Mouse (Mus musculus) heart, adult 8-10 months (tissue): ENCODE measurements at regions not wholly inside any gene's neighbourhood (a gene's known extent, or its start where the extent isn't known, plus 50 kb on each side); places are given as distances from the start of the nearest gene placed in this dataset.

Source experiments
- DNase-seq: peaks from one replicate; pipeline ENCODE4 v3.0.0; 2022; ENCODE audit warnings: low spot score

- DNase-seq: no peak
Measured at GRCm38 (mm10) chr13:101289407-101289806, 456.2 kb upstream of the Slc30a5 start.

- no peak for DNase-seq
Measured at GRCm38 (mm10) chr13:101287131-101287530, 453.9 kb upstream of the Slc30a5 start.

DNA sequence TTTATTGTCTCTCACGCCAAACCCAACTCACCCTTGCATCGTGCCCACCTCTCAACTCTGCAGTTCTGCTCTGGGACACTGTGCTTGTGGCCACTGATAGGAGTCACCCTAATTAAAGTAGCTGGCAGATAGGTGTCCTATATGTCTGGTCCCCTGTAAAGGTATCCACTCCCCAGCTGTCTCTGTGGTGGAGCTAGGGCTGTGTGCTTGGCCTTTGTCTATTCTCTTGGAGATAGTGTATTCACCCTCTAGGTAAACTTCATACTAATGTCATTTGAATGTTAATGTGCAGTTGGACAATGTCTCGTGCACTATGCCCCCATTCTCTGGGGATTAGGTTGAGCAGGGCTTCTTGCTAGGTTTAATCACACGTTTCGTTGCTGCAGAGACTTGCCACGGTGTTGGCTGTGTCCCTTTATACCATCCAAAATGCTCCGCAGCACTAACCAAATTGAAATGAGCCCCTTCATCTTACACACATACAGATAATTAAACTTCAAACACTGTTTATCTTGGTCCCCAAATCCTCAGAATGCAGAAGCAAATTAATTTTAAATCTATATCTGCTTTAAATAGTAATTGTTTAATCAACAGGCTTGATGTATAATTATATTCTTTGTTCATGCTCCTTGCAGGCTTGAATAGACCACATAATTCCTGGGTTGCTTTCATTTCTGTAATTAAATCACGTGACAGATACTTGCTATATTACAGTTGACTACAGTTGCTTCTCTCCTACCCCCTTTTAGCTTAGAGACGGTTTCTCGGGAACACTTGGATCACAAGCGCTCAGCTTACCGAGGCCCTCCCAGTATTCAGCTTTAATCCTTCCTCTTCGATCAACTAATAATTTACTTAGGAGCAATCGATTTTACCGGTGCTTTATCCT, 453.0 kb upstream of the Slc30a5 start:
- no peak for DNase-seq

DNA sequence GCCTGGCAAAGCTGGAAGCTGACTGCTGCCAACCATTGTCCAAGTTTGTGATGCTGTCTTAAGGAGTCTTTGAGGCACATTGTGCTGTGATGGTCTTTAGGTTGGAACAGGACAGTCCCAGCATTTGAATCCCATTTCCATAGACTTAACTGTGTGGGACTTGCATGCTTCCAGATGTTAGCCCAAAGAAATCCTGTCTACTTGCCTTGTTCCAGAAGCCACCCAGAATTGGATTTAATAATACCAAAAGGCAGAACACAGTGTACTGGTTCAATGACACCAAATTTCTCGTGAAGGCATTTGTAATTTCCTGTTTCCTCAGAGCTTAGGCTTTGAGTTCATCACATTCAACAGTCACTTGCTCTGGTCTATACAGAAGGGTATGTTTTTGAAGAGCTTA, 444.9 kb upstream of the Slc30a5 start:
- peak; percentile 41 for DNase-seq

- no peak for DNase-seq
Measured at GRCm38 (mm10) chr13:101276766-101277165, 443.5 kb upstream of the Slc30a5 start.

GRCm38 (mm10) chr13:101274470-101275141, 441.4 kb upstream of the Slc30a5 start:
- no peak for DNase-seq

- no peak for DNase-seq
Measured at GRCm38 (mm10) chr13:101273321-101273720, 440.1 kb upstream of the Slc30a5 start.

GRCm38 (mm10) chr13:101253698-101254468, 420.7 kb upstream of the Slc30a5 start:
- no peak for DNase-seq

DNA sequence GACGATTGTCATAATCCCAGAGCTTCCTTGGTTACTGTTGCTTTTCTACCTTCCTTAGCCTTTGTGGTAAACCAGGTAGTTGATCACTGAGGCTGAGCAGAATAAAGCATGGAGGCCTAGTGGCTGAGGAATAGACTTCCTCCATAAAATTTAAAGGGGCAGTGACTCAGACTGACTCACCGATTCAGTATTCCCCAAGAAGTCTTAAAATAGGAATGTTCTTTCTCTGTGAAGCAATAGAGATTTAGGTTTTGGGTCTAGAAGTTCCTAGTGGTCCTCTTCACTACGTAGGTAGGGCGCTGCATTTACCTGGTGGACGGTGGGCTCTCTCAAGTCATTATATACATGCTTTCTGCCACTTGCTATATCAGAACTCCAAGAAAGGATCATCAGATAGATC, 416.1 kb upstream of the Slc30a5 start:
- no peak for DNase-seq

DNA sequence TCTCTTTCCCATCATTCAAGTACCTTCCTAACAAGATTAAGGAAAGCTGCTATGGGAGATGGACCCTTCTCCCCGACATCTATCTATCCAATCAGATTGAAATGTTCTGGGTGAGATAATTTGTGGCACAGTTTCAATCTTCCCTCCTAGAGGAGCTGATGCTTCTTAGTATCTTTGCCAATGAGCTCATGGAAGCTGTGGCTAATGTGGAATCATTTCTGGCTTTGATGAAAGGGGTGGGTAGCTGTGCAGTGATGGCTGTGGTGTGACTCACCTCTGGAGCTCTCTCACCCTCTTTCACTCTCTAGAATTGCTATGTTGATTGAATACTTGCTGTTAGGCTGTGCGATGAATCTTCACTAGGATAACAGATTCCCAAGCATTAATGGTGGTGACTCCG, 411.1 kb upstream of the Slc30a5 start:
- no peak for DNase-seq

GRCm38 (mm10) chr13:101238860-101239259, 405.6 kb upstream of the Slc30a5 start:
- DNase-seq: no peak

- no peak for DNase-seq
Measured at GRCm38 (mm10) chr13:101237035-101237434, 403.8 kb upstream of the Slc30a5 start.

- no peak for DNase-seq
Measured at GRCm38 (mm10) chr13:101235846-101236245, 402.6 kb upstream of the Slc30a5 start.

- DNase-seq: no peak
Measured at GRCm38 (mm10) chr13:101235110-101235509, 401.9 kb upstream of the Slc30a5 start.

- no peak for DNase-seq
Measured at GRCm38 (mm10) chr13:101234550-101234949, 401.3 kb upstream of the Slc30a5 start.

DNA sequence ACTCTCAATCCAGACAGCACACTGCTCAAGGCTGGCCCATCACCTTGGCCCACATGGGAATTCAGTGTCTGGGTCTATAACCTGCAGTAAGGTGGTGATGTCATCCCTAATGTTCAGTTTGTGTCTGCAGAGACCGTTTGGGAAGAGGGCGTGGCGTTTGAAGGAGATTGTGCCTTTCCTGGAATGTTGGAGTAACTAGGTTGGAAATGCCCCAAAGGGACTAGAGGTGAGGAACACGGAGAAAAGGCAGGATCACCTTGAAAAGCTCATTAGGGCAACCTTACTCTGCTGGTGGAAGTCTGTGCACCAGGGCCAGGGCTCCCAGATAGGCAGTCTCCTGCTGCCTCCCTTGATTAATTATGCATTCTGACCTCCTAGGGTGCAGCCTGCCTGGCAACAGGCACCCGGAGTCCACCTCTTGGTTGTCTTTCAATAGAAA, 400.6 kb upstream of the Slc30a5 start:
- peak; percentile 19 for DNase-seq

- peak; percentile 89 for DNase-seq
Measured at GRCm38 (mm10) chr13:101233181-101233842, 400.1 kb upstream of the Slc30a5 start.

GRCm38 (mm10) chr13:101229861-101230260, 396.6 kb upstream of the Slc30a5 start:
- no peak for DNase-seq

- DNase-seq: no peak
Measured at GRCm38 (mm10) chr13:101225366-101225765, 392.1 kb upstream of the Slc30a5 start.

DNA sequence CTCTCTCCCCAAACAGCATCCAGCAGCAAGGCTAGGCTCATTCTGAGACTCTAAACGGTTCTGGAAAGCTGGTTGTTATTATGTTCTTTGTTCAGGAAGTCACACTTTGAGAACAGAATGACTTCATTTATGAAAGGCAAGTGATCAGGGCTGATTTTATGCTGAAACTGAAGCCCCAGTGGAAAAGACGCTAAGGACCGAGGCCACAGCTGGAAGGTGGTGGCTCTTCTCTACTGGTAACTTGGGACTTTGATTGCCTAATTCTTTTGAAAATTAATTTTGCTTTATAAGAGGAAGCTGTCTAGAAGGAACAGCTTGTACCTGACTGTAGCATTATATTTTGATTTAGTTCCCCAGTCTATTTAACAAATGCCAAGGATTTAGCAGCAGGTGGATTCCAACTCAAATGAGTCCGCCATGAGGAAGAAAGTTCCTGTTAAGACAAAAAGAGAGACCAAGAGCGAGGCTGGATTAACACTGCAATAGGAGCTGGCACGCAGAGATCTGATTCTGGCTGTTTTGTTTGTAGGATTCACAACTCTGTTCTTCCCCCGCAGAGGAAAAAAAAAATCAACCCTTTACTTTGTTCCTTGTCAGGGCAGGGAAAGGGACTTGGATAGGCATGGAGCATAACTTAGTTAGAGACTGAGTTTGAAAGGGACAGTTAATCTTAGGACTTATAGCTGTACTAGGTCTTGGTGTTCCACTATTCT, 388.3 kb upstream of the Slc30a5 start:
- peak; percentile 31 for DNase-seq

DNA sequence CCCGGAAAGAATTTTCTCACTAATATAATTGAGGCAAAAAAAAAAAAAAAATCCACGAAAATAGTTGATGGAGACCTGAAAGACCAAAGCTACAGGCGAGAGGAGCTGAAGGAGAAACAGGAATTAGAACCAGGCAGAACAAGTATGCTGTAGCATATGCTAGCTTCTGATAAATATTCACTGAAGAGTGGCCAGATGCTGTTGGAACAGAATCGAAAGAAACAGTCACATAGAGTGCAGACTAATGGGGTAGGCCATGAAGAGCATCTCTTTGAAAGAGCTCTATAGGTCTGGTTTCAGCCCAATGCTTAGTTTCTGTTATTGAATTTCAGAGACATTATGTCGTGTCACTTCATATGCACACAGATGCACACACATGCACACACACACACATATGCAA, 386.3 kb upstream of the Slc30a5 start:
- no peak for DNase-seq
